Mouse (Mus musculus) monocyte, adult 2 months (primary cell): ENCODE data around the gene Lst1.
A peak's percentile ranks its signal among the peaks of the same experiment; 100 is the strongest.

ENCODE experiments used
- DNase-seq, 2 experiments: peaks; one replicate each; pipeline ENCODE4 v3.0.0; 2022; ENCODE audit warnings: low spot score in 2 of 2, low read depth in 1 of 2

The Lst1 gene

DNA sequence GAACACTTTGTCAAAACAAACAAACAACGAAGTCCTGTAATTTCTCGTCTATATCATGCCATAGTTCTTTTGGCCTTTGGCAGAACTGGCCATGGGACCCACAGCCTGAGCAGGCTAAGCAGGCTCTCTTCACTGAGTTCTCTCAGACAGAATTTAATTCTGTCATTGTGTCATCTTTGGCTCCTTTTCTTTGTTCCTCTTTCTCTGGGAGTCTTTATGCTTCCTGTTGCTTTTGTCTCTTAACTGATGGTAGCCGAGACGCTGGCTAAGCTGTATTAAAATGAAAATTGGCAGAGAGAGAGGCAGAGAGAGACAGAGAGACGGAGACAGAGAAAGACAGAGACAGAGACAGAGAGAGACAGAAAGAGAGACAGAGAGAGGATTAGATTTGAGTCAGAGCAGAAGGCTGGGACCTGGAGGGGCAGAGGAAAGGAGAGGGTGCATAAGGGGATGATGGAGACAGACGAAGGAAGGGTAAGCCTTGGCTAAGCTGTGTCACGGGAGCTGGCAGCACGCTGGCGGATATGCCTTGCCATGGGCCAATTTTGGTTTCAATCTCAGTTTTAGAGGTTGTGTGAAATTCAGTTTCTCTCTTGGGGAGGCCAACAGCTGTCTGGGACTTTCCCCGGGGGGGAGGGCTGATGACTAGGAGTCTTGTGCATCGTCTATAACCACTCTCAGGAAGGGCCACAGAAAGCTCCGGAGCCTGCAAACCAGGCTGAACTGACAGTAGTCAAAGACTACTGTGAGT lies 21.7 kb upstream of the Lst1 start:
- peak in 1 of 2 experiments; percentile 78 for DNase-seq

DNA sequence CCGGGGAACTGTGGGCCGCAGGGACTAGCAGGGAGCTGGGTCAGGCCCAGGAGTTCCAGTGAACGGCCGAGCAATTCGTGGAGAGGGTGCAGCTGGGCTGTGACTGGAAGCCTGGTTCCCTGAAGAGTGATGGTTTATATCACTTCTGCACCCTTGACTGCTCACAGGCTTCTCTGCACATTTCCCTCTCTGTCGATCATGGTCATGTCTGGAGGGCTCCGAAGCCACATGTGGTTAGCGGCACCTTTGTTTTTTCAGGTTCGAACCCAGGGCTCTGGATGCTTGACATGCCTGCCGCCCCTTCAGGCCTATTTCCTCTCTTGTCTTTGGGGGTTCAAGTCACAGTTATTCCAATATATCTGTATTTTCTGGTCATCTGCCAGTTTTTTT lies 17.1 kb upstream of the Lst1 start:
- DNase-seq = no peak

DNA sequence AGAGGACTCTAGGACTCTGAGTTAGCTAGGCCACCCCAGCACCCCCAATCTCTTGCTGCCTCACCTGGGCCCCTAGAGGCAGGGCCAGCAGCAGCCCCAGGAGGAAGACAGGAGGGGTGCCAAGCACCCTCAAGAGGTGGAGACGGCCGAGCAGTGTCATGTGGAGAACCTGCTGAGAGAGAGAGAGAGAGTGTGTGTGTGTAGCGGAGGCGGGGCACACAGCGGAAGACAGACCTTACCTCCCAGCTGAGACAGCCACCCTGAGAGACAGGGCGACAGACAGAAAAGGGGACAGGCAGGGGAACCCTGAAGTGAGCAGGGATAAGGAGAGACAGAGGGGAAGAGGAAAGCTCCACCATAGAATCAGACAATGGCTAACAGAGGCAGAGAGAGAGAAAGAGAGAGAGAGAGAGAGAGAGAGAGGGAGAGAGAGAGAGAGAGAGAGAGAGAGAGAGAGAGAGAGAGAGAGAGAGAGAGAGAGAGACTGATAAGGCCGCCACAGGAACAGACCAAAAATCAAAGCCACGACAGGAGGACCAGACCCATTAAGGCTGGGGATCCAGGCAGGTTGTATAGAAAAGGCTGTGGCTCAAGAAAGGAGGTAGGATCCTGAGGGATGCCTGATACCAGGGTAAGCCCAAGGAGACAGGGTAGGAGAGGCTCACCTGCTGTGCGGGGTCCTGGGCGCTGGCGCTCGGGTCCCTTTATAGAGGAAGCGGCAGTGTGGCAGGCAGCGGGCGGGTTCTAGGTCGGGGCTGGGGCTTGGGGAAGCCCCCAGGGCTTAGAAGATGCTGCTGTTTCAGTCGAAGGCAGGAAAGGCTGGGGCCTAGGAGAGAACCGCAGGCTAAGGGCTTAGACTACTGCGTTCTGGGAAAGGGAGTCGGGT lies 16.5 kb upstream of the Lst1 start, which contains the start of gene Lta:
Gene Lta (minus strand): TSS at position 858 of the 886 bp plus-strand sequence.
- no peak for DNase-seq

DNA sequence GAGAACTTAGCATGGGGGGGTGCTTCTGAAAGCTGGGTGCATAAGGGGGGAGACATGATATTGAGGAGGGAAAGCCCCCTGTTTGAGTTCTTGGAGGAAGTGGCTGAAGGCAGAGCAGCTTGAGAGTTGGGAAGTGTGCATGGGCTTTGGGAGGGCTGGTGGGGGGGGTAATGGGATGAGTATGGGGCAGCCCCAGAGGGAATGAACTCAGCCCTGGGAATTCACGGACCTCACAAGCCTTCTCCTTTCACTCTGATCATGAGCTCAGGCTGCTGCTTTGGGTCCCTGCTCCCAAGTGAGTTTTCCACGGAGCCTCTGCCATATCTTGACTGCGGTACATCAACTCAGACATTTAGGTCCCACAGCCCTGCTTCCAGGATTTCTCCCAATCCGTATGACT lies 14.2 kb upstream of the Lst1 start:
- DNase-seq = no peak

DNA sequence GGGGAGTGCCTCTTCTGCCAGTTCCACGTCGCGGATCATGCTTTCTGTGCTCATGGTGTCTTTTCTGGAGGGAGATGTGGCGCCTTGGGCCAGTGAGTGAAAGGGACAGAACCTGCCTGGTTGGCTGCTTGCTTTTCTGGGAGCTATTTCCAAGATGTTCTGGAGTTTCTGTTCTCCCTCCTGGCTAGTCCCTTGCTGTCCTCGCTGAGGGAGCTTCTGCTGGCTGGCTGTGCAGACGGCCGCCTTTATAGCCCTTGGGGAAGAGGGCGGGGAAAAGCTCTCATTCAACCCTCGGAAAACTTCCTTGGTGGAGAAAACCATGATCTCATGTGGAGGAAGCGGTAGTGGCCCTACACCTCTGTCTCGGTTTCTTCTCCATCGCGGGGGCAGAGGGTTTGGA lies 13.5 kb upstream of the Lst1 start, which contains the start of gene Tnf:
Gene Tnf (minus strand): TSS at position 221 of the 400 bp plus-strand sequence.
- DNase-seq = peak in 1 of 2 experiments; percentile 81

DNA sequence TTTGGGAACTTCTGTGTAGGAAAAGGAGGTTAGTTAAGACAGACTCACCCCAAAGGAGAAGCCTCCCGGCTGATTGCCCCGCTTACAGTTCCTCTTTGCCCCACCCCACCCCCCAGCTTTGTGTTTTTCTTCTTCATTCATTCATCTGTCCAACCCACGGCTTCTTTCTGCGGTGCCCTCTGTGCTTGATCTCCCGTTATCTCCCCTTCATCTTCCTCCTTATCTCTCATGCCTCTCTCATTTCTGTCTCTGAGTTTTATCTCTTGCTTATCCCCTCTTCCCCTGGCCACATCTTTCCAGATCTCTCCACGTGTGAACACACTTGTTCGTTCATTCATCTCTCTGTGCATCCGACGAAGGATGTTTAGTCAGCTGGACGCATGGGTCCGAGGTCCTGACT lies 12.9 kb upstream of the Lst1 start:
- DNase-seq = no peak

DNA sequence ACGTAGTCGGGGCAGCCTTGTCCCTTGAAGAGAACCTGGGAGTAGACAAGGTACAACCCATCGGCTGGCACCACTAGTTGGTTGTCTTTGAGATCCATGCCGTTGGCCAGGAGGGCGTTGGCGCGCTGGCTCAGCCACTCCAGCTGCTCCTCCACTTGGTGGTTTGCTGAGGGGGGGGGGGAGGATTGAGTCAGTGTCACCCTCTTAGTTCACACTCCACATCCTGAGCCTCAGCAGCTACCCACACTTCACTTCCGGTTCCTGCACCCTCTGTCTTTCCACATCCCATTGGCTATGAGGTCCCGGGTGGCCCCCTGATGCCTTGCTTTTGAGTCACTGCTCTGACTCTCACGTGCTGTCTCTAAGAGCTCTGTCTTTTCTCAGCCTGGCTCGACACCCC lies 12.2 kb upstream of the Lst1 start:
- peak; percentile 68 to 77 for DNase-seq

DNA sequence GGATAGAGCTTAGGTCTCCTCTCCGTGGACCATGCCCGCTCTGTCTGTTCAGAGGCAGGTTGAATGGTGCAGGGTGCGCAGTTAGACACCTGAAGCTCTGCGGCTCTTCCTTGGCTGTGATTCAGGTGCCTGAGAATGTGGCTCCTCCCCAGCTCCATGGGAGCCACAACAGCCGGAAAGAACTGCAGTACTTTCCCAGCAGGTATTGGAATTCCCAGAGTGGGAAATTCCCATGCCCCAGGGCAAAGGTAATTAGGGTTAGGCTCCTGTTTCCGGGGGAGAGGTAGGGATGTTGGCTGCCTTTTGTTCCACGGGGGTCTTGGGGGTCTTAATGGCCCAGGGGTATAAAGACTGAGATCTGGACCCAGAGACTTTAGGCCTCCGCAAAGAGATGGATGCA lies 10.7 kb upstream of the Lst1 start:
- no peak for DNase-seq

DNA sequence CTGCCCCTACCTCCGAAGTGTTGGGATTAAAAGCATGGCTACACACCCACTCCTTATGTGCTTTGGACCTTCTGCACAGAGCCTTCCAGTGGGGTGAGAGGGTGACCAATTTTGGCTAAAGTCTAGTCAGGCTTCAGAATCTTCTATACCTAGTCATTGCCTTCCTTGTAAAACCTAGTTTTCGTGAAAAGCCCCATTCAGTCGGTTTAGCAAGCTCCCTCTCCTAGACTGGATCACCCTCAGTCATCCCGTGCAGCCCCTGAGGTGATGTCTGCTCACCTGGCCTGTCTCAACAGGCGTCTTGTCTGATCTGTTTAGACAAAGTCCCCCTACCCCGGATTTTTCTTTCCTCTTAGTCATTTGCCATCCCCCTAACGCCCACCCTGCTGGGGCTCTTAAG lies 9.8 kb upstream of the Lst1 start:
- no peak for DNase-seq

DNA sequence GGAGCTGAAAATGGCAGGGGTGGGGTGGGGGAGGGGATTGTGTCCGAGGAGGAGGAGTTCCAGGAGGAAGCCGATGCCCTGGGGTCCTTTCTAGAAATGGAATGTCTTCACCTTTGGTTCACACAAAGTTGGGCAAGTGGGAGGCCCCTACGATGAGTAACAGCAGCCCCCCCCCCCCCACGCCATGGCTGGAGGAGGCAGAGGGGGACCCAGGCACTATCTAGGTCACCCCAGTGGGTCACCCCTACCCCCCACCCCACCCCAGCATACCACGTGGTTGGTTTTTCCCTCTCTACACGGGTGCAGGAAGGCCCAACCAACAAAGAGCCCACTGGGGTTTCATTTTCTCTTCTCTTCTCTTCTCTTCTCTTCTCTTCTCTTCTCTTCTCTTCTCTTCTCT lies 8.9 kb upstream of the Lst1 start:
- DNase-seq = no peak

DNA sequence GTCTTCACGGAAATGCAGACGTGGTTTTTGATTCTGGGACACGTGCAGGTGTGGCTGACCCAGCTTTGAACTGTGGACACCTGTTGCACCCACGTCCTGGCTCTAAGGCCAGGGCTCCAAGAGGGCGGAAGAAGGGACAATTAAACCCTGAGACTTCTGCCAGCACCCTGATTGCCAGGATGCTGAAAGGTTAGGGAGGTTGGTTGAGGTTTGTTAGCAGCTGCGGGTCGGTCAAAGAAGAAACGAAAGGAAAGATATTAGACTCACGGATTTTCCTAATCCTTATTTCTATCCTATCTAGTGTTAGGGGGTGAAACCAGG lies 8.0 kb upstream of the Lst1 start:
- no peak for DNase-seq

DNA sequence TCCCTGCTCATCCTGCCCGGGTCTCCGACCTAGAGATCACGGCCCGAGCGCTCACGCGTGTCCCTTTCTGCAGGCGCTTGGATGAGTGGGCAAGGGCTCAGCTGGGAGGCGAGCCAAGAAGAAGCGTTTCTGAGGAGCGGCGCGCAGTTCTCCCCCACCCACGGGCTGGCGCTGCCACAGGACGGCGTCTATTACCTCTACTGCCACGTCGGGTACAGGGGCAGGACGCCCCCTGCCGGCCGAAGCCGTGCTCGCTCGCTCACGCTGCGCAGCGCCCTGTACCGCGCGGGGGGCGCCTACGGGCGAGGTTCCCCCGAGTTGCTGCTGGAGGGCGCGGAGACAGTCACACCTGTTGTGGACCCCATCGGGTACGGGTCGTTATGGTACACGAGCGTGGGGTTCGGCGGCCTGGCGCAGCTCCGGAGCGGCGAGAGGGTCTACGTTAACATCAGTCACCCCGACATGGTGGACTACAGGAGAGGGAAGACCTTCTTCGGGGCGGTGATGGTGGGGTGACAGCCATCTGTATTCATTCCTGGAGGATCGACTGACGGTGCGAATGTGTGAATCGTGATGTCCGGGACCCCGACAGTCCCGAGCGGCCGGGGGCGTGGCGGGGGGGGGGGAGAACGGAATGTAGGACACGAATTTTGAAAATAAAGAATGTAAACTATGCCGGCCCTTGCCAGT lies 7.5 kb upstream of the Lst1 start:
- peak in 1 of 2 experiments; percentile 84 for DNase-seq

DNA sequence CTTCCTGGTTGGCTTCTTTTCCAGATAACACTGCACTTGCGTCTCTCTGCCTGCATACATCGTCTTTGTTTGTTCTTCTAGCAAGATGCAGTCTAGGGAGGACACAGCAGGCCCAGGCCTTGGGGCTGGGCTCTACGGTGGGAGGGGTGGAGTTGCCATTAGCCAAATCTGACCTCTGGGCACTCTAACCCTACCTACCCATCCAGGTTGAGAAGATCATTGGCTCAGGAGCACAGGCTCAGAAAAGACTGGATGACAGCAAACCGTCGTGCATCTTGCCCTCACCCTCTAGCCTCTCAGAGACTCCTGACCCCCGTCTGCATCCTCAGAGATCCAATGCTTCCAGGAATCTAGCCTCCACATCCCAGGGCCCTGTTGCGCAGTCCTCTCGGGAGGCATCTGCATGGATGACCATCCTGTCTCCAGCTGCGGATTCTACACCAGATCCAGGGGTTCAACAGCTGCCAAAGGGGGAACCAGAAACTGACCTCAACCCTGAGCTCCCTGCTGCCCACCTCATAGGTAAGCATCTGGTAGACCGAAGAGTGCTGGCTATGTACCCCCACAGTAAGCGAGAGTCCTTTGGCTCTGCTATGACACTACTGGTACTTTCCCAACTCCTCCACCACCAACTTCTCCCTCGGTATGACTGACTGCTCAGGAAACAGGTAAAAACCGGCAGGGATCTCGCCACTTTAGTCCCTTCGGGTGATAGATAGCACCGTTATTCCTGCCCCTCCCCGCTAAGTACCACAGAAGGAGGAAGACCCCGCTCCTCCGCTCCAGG lies 6.8 kb upstream of the Lst1 start:
- DNase-seq = no peak

DNA sequence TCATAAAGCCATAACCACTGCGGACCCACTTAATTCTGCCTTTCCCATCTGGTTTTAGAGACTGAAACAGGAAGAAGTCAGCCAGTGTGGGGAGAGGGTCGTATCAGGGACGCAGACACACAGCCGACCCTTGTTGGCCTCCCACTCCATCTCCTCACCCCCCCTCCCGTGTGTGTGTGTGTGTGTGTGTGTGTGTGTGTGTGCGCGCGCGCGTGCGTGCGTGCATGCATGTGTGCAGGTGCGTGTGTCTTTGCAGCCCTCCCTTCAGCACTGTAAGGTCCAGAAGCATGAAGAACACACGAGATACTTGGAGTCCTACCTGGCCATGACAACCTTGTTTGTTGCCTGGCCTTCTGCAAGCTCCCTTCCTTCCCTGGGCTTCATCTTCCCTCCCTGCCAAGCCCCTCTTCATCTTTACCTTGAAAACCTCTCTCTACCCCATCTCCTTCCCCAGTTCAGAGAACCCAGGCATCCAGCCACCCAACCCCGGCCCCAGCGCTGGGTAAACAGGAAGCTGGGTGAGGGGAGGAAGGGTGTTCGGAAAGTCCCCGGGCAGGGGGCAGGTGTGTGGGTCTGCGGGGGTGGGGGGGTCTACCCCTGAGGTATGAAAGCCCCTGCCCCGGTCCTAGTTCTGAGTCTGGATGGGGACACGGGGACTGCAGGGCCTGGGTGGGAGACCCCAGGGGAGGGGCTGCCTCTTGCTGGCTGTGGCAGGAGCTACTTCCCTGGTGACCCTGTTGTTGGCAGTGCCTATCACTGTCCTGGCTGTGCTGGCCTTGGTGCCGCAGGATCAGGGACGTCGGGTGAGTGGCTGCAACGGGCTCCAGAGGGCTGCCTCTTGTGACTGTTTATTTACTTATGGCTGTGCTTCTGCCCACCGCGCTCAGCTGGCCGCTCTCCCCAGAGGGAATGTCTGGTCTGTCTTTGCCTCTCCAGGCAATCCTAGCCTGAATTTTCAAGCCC lies 5.9 kb upstream of the Lst1 start, which contains the start of gene Ltb:
Gene Ltb (plus strand): TSS at position 559 of the 963 bp plus-strand sequence.
- DNase-seq = no peak

DNA sequence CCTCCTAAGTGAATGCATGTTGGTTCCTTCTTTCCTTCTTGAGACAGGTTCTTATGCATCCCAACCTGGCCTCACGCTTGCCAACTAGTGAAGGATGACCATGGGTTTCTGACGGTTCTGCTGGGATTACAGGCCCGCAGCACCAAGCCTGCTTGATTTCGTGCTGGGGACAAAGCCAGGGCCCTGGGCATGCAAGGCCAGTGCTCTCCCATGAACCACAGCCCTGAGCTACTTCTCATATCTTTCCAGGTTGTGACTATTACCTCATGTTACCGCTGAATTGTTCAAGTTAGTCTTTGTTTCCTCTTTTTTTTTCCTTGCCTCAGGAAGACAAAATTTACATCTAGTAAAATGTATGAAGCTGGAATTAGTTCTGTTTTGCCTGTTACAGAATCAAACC lies 4.7 kb upstream of the Lst1 start:
- DNase-seq = peak in 1 of 2 experiments; percentile 28

DNA sequence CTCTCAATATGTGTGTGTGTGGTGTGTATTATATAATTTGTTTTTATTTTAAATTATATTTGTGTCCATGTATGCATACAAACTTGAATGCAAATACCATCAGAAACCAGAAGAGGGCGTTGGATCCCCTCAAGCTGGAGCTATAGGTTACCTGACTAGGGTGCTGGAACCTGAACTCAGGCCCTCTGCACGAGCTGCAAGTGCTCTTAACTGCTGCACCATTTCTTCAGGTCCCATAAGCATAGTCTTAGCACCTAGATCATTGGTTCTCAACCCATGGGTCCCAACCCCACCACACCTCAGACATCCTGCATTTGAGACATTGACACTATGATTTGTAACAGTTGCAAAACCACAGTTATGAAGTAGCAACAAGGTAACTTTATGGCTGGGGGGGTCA lies 3.5 kb upstream of the Lst1 start:
- DNase-seq = no peak

DNA sequence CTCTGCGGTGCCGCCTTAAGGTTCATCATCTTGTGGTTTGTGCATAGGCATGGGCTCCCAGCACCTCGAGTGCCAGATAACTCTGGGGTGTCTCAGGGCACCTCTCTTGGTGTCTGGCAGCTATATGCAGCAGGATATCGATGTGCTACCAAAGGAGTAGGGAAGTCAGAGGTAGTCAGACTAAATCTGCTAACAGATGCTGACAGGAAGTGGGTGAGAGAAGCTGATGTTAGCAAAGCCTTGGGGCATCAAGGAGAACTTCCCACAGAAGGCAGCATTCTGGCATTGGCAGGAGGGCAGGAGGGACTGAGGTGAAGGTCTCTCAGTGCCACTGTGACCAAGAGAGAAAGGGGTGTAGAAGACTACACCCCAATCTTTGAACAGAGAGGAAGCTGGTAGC lies 1.9 kb upstream of the Lst1 start:
- DNase-seq = peak in 1 of 2 experiments; percentile 25

DNA sequence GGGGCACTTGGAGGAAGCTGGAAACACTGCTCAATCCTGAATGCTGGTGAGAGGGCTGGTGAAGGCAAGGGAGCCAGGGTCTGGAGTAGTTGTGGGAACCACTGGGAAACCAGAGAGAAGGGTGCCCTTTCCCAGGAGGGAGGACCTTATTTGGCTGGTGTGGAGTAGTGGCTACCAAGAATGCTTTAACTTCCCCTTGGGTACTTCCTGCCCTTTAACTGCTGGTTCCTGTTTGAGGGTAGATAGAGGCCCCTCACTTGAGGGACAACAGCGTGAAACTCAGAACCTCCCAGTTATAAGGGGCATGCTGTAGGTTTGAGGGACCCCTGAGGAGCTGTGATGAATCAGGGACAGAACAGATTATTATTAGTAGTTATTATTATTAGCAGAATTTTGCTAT lies 947 bp upstream of the Lst1 start:
- peak in 1 of 2 experiments; percentile 37 for DNase-seq

DNA sequence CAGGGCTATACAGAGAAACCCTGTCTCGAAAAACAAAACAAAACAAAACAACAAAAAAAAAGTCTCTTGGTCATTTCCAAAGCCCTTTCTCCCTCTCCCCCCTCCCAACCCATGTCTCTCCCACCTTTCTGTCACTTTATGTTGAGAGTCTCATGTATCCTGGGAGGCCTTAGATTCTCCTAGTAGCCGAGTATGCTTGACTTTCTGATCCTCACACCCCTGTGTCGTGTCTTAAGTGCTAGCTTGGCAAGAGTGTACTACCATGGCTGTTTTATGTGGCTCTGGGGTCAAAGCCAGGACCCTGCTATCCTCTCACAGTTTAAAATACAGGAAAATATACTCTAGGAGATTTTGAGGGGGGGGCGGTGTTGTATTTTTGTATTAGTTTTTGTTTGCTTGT lies 894 bp downstream of the Lst1 start:
- DNase-seq = no peak

DNA sequence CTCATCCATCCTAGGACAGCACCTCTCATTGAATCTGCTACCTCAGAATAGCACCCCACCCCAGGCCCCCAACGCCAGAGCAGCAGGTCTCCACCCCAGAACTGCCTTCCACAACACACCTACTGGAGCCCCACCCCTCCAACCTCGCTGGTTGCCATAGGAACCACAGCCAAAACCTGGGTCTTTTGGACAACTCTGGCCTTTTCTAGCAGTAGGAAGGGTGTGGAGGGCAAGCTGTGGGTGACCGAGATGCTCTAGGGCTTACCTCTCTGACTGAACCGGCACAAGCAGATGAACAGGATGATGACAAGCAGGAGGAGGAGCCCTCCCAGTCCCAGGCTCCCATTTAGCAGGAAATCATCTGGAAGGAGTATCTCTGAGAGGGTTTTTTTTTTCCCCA lies 1.6 kb downstream of the Lst1 start:
- peak in 1 of 2 experiments; percentile 41 for DNase-seq
